Mouse (Mus musculus): ENCODE results near the gene Gm7735.
"Not testable (repeated sequence)": the region's sequence is repeated elsewhere in the genome, so short reads cannot be mapped to it uniquely, and the experiment has no call there.

The Gm7735 gene

GRCm38 (mm10) chr16:89169190-89169589 lies at the start of gene Gm7735:
Gene Gm7735 (plus strand): TSS chr16:89169490.
- not testable (repeated sequence) for DNase-seq (ENCODE audit: low spot score)

- no peak for DNase-seq (ENCODE audit: low spot score)
Measured at GRCm38 (mm10) chr16:89140551-89140950, 28.7 kb upstream of the Gm7735 start, which contains the start of gene Gm6358. Gene Gm6358 (plus strand): TSS chr16:89140851.

- DNase-seq (ENCODE audit: low spot score) = no peak
Measured at GRCm38 (mm10) chr16:89150786-89151185, 18.5 kb upstream of the Gm7735 start, which contains the start of gene Gm10061. Gene Gm10061 (plus strand): TSS chr16:89151086.

- DNase-seq (ENCODE audit: low spot score) = no peak
Measured at GRCm38 (mm10) chr16:89157652-89158051, 11.6 kb upstream of the Gm7735 start, which contains the start of gene Gm9789. Gene Gm9789 (plus strand): TSS chr16:89157952.

- DNase-seq (ENCODE audit: low spot score) = no peak
Measured at GRCm38 (mm10) chr16:89174435-89174834, 5.1 kb downstream of the Gm7735 start, which contains the start of gene 1110057P08Rik. Gene 1110057P08Rik (plus strand): TSS chr16:89174735.

- no peak for DNase-seq (ENCODE audit: low spot score)
Measured at GRCm38 (mm10) chr16:89188621-89189020, 19.3 kb downstream of the Gm7735 start.

- no peak for DNase-seq (ENCODE audit: low spot score)
Measured at GRCm38 (mm10) chr16:89205561-89205960, 36.3 kb downstream of the Gm7735 start, which contains the start of gene Krtap20-2. Gene Krtap20-2 (plus strand): TSS chr16:89205861.
